Mouse (Mus musculus): ENCODE data around the gene Tcf20. TPM values are rescaled to one million over a fixed set of nuclear protein-coding genes. Genes with fewer than 3 reads are reported as not detected.
"Not testable (repeated sequence)": the region's sequence is repeated elsewhere in the genome, so short reads cannot be mapped to it uniquely, and the experiment has no call there.

Tcf20 gene
- total RNA-seq, 4 experiments from 2014 or later, result 56.2 to 63.4 (median 59.7) TPM

DNA sequence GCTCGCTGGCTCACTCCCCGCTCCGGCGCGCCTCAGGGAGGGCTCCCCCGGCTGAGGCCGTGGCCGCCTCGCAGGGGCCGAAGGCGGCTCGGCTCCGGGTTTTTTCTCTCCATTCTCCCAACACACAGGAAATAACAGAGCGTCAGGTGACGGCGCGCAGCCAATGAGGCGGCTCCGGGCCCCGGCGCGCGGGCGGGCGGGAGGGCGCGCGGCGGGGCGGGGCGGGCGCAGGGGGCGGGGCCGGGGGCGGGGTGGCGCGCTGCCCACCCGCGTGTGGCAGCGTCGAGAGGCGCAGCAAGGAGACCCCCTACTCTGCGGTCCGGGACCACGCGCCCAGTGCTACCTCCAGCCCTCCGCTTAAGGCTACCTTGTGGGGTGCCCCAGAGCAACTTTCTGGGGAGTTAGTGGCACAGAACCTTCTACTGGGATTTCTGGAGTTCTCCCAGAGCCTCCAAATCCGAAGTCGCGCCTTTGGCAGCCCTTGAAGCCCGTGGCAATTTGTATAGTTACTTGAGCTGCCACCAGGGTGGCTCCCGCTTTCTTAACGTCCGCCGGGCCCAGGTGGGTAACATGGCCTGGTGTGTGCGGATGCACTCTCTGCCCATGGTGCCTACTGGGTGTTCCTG, 87.9 kb downstream of the Tcf20 start:
- DNase-seq (ENCODE audit: low spot score), result peak; percentile 84

DNA sequence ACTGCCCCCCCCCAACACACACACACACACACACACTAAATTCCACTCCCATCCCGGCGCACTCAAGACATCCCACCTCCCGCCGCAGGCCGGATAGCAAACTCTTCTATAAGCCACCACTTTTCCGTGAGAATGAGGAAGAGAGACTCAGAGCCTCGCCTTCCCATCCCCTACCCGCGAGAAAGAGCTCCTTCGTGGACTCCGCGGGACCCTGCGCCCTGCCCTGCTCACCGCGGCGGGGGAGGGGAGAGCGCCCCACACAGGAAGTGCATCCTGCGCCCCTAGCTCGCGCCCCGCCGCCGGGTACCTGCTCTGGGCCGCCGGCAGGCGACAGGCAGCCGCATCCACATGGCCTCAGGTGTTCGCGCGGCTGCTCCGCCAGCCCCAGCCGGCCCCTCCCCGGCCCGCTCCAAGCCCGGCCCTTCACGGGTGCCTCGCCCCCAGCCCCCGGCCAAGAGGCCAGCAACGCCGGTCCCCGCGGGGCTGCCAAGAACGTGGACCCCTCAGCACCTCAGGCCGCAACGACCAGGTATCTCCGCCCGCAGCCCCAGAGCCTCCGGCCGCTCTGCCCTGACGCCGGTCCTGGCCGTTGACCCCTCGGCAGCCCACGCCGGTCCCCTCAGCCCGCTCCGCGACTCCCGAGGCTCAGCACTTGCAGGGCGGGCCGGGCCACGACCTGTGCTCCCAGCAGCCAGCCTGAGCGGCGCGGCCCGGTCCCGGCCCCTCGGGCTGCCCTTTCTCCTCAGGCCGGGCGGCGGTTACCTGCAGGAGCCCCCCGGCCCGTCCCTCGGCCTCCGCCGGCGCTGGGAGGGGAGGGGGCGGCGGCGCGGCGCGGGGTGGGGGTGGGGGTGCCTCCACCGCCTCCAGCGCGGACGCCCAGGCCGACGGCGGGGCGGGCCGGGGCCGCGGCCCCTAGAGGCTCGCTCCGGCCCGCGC, 88.7 kb downstream of the Tcf20 start:
- peak; percentile 7 for DNase-seq (ENCODE audit: low spot score)

DNA sequence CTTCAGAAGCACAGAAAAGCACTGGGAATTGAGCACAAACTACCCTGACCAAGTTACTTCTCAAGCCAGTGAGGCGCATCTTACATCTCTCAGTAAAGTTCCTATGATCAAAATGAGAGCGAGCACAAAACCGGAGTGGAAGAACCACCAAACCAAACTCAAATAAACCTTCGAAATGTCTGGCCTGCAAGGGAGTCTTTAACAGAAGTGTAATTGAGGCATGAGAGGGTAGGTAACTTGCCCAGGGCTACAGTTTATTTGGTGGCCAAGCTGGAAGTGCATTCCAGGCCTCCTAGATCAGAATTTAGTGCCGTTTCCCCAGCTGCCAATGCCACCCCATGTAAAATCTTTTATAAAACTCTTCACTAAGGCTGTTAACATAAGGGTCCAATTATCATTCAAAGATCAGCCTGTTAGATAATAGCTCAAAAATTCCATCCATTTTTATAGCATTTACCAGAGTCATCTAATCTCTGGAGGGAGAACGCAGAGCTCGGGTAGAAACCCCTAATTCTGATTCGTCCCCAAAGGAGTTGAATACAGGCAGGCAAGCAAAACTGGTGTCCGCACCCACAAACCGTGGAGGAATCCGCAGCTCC, 89.4 kb downstream of the Tcf20 start:
- DNase-seq (ENCODE audit: low spot score), result no peak

DNA sequence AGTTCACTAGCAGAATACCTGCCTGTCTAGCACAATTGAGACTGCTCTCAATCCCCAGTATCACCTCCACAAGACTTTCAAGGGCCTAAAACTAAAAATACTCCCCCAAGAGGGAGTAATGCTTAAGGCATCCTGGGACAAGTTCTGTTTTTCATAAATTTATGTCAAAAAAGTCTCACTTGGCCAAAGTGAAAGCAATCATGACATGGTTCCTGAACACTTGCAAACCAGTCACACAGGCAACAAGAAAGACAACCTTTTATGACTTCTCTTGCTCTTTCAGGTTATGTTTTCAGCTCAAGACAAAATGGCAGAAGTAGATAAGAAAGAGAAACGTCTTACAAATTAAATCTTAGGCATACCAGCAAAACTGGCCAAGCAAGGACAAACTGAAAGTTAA, 91.3 kb downstream of the Tcf20 start:
- no peak for DNase-seq (ENCODE audit: low spot score)

DNA sequence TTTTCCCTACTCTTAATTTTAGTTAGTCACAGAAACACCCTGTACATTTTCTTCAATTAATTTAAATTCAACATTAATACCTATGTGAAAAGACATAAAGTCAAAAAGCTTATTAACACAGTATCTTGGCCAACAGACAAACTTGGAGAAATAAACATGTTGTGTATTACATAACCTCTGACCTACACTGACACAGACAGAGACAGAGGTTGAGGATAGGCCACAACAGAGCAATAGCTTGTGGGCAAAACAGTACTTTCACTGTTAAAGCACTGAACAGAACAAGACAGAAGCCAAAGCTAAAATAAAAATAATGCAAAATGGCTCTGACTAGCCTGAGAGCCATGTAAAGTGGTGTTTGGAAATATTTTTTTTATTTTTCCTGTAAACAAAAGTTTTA, 97.2 kb downstream of the Tcf20 start:
- no peak for DNase-seq (ENCODE audit: low spot score)

DNA sequence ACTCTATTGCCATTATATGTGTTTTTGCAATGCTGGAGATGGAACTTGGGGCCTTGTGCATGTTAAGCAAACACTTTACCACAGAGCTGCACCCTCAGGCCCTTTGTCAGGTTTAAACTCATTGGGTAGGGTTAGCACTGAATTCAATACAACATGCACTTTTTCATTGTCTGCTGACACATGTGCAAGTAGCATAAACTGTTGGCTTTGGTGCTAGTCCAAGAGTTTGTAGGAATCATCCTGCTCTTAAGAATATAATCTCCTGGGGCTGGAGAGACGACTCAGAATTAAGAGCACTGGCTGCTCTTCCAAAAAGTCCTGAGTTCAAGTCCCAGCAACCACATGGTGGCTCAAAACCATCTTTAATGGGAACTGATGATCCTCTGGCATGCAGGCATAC, 98.2 kb downstream of the Tcf20 start:
- DNase-seq (ENCODE audit: low spot score), result no peak

DNA sequence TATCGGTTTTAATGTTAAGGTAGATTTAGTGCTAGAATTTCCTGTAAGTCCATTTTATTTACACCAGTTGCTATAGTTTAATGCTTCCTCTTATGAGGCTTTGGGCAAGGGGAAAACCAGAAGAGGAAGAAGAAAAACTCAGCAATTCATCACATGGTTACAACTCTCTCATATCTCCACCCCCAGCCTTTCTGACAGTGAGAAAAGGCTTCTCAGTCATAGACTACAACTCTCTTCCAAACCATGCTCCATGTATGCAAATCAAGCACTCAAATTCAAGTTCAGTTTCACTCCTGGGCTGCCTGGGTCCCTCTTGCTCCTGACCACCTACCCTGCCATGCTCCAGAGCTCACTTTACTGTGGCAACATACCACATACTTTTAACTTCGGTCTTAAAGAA, 99.2 kb downstream of the Tcf20 start:
- peak; percentile 9 for DNase-seq (ENCODE audit: low spot score)

DNA sequence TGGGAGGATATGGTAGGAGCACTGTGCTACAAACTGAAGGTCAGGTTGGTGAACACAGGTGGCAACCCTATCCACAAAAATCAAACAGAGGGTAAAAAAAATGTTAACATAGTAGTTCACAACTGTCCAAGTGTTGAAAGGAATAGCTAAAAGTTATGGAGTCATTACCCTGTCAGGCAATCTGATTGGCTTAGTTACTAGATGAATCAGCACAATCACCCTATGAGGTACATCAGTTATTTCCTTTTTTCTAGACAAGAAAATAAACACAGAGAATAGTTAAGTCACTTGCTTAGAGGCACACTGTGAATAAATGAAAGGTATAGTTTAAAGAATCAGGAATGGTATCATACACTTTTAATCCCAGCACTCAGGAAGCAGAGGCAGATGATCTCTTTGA, 110.4 kb downstream of the Tcf20 start:
- DNase-seq (ENCODE audit: low spot score), result no peak

DNA sequence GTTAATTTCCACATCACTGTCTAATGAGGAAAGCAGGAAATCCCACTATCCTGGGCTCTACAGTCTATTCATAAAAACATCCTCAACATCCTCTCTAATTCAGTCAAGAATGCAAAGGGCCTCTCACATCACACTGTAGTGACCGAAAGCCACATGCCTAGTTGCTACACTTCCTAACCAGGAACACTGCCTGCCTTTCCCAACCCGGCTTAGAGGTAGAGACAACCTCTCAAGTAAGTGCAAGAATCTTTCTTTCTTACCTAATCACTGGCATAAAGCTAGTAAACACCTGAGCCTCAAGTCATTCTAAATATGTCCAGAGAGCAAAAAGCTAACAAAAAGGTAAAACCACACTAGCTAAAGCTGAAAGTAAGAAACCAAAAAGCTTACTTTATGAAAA, 110.8 kb downstream of the Tcf20 start:
- DNase-seq (ENCODE audit: low spot score), result no peak

DNA sequence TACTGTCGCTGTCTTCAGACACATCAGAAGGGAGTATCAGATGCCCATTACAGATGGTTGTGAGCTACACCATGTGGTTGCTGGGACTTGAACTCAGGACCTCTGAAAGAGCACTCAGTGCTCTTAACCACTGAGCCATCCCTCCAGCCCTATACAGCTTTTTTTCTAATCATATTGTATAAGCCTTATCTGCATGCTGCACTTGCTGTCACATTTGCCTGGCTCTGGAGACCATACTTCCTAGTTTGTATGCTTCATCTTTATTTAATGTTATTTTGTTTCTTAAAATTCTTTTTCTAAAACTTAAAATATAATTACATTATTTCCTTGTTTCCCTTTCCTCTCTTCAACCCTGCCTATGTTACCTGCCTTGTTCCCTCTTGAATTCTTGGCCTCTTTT, 115.6 kb downstream of the Tcf20 start:
- DNase-seq (ENCODE audit: low spot score), result no peak

DNA sequence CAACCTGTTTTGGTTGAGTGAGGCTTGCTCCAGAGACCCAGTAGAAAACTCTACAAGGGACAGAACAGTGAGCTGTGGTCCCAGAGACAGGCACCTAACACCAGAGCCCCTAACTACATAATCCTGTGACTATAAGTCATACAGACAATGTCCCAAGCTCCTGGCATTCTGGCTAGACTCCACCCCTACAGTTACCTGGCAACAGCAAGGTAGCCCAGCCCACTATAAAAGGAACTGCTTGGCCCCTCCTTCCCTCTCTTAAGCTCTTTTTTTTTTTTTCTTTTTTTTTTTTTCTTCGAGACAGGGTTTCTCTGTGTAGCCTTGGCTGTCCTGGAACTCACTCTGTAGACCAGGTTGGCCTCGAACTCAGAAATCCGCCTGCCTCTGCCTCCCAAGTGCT, 121.4 kb downstream of the Tcf20 start:
- DNase-seq (ENCODE audit: low spot score), result not testable (repeated sequence)

DNA sequence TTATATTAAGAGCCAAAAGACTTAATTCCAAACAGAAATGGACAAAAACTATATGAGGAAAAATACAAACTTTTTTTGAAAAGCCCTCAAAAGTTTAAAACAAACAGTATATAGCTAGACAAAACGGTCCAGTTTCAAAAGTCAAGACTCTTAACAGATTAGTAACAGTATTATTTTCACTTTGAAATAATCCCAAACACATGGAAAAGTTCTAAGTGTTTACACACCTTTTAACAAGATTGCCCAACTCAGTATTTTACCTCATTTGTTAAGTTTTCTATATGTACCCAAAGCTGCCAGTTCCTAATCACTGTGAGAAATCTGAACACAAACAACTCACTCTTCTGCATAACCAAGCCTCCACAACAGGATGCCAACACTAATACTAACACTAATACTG, 124.0 kb downstream of the Tcf20 start:
- no peak for DNase-seq (ENCODE audit: low spot score)

DNA sequence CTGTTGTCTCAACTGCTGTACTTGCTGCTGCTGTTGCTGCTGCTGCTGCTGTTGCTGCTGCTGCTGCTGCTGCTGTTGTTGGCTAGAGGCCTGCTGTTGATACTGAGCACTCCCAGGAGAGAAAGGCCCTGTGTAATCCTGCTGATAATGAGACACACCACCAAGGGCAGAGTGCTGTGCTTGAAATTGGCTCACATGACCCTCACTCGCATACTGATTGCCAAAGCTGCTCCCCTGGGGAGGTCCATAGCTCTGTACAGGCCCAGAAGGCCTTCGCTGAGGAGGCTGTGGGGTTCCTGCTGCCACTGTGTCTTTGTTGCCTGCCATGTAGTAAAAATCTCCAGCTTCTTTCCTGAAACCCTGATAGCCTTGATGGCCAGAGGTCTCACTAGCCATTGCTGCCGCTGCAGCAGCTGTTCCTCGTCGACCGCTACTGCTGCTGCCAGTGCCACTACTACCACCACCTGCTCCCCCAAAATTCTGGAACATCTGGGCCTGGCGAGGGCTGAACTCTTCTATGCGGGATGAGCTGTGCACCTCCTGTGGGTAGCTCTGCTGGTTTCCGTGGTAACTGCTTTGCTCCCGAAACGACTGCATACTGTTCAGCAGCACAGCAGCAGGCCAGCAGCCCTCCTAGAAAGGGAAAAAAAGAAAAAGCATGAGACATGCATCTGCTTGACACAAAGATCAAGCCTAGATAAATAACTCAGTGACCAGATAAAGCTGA, 130.9 kb downstream of the Tcf20 start:
- DNase-seq (ENCODE audit: low spot score), result peak; percentile 44

DNA sequence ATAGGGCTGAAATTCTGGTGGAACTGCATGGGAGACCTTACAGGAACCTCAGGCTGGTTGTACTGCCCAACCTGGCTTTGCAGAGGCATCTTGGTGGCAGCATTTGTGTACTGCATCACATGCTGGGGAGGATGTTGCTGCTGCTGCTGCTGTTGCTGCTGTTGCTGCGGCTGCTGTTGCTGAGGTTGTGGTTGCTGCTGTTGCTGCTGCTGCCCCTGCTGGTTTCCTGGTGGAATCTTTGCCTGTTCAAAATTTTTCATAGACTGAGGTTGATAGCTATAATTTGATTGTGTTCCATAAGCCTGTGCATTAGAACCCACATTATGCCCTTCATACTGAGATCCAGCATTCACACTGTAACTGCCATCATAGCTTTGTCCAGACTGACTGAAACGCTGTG, 131.6 kb downstream of the Tcf20 start:
- no peak for DNase-seq (ENCODE audit: low spot score)

DNA sequence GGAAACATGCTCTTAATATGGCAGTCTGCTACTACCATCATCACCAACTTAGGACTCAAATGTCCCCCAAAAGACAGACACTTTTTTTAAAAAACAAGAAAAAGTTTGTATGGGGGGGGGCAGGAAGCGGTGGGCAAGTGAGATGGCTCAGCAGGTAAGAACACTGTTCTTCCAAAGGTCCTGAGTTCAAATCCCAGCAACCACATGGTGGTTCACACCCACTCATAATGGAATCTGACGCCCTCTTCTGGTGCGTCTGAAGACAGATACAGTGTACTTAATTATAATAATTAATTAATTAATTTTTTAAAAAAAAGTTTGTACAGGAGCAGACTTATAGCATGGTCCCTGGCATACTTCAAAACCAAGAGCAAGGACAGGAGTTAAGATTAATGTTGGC, 148.5 kb downstream of the Tcf20 start:
- no peak for DNase-seq (ENCODE audit: low spot score)

DNA sequence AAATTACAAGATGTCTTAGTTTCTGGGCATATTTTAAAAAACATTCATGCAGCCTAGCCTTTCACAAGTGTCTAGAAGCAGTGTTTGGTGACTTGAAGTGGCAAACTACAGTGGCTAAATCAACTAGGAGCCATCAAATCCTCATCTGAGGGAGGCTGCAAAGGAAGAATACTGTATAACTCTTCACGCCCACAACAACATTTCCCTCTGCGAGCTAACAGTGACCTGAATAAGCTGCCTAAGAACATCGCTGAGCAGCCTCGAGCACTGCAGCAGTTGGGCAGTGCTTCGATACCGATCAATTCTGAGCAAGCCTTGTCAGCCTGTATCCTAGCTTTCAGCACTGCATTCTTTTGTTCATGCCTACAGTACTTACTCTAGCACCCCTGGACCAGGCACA, 157.8 kb downstream of the Tcf20 start:
- no peak for DNase-seq (ENCODE audit: low spot score)

DNA sequence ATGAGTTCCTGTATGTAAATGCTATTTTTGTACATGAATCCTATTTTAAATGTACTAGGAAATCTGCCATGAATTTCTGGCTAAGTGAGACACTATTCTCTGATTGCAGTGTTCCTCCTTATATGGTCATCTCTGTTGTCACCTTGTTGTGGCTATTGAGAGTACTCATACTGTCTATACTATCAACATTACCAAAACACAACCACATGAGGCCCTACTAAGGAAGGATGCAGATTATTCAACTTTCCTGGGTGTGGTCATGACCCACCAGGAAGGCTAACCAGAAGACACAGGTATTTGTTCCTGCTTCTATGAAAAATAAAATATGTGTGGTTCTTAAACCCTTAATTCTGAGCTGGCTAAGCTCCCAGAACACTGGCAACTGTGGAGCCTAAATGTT, 161.8 kb downstream of the Tcf20 start:
- DNase-seq (ENCODE audit: low spot score), result no peak

DNA sequence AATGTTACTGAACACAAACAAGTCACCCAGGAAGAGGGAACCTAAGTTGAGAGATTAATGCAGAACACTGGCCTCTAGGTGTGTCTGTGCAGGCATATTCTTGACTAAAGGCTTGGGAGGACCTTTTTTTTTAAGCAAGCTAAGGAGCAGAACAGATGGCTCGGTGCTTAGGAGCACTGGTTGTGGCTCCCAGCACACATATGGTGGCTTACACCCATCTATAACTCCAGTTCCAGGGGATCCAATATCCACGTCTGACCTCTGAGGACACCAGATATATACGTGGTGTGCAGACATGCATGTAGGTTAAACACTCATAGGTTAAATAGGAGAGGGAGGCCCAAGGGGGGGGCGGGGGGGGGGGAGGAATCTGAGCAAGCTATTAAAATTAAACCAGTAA, 165.3 kb downstream of the Tcf20 start:
- DNase-seq (ENCODE audit: low spot score), result no peak

DNA sequence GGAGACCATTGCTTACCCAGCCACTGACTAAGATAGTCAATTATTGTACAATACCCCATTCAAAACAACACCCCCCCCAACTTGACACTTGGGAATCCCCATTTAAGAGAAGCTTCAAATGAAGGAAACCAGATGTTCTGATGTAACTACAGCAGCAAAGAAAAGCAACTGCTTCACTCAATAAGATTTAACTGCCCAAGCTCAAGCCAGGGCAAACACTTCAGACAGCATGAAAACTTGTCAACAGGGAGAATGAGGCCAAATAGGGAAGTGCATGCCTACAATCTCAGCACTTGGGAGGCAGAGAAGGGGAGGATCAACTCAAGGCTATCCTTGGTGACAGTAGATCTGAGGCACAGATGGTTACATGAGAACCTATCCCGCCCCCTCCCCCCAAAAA, 166.0 kb downstream of the Tcf20 start:
- no peak for DNase-seq (ENCODE audit: low spot score)

DNA sequence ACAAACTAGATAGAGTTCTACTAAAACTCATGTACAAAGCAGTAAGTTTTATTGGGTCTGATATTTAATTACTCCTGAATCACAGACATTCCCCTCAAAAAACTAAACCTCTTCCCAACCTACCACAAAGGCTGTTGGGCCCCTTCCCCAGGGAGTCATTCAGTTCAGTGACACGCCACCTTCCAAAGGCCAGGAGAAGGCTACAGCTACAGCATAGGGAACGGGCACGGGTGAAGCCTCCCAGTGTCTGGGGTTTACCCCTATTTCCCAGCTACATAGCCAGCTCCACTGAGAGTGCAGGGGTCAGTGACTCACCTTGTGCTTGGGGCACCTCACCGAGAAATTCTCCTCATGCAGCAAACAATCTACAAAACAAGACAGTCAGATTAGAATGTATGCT, 172.4 kb downstream of the Tcf20 start:
- no peak for DNase-seq (ENCODE audit: low spot score)

DNA sequence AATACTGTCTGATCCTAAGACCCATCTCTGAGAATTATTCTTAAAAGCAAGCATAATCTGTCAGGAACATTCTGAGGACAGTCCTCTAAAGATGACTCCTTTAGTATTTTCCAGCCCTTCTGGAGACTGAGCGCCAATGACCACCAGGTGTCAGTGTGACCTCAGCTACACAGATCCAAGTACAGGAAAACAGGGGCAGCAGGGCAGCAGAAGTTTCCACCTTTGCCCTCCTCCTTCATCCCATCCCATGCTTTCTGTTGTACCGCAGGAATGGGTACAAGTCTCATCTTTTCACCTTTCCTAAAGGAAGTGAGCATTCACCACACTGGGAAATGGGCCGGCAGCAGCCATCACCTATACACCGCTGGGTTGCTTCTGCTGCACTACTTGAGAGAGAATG, 172.9 kb downstream of the Tcf20 start:
- peak; percentile 57 for DNase-seq (ENCODE audit: low spot score)

DNA sequence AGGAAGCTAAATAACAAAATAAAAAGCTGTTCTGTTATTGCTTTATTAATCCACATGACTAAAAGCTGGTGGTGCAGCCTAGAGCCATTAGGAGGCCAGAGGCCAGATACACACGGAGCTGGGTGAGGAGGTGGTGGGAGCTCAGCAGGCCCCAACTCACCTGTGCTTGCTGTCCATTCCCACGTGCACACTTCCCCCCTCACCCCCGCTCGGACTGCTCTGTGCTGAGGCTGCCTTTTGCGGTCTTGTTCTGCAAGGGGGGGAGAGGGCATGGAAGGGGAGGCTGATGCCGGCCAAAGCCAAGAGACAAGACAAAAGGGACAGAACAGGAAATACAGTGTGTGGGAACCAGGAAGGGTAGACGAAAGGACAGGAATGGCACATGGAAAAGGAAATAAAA, 173.4 kb downstream of the Tcf20 start:
- no peak for DNase-seq (ENCODE audit: low spot score)
